Mouse (Mus musculus) right cerebral cortex, adult 18-20 months (tissue): ENCODE results near the gene Cdk2ap2.
"Not testable (repeated sequence)": the region's sequence is repeated elsewhere in the genome, so short reads cannot be mapped to it uniquely, and the experiment has no call there.

Source experiments
- DNase-seq: peaks from one replicate; pipeline ENCODE4 v3.0.0; 2022; ENCODE audit warnings: mixed read lengths

Gene Cdk2ap2

DNA sequence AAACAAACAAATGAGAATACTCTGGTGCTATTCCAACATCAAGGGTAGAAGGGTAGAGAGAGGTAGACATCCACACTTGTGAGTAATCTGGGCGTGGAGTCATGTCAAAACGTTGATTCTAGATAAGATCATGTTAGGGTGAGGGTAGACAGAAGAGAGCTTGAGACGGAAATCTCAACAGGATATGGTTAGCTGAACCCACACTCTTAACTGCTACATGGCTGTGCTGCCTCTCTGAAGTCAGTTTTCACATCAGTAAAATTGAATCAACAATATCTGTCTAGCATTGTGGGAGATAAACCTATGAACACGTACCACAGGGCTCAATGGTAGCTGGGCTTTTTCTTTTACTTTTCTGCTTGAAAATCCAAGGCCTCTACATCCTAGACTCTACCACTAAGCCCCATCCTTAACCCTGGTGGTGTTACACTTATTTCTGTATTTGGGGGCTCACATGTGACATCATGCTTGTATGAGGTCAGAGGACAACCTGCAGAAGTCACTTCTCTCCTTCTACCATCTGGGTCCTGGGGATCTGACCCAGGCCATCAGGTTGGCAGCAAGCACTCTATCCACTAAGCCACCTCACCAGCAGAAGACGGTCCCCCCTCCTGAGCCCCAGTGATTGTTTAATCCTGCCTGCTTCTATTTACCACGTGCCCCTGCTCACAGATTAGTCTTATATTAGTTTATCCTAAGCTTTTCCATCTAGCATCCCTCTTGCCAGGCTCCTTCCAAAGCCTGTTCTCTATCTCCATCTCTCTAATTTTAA is 22.9 kb downstream of the Cdk2ap2 start:
- no peak for DNase-seq

GRCm38 (mm10) chr19:4120496-4120895 is 23.5 kb downstream of the Cdk2ap2 start:
- no peak for DNase-seq

- peak; percentile 98 for DNase-seq
Observed at GRCm38 (mm10) chr19:4121097-4121805, 24.3 kb downstream of the Cdk2ap2 start.

- not testable (repeated sequence) for DNase-seq
Observed at GRCm38 (mm10) chr19:4121896-4122295, 24.9 kb downstream of the Cdk2ap2 start.

GRCm38 (mm10) chr19:4122411-4123370 is 25.7 kb downstream of the Cdk2ap2 start:
- no peak for DNase-seq

DNA sequence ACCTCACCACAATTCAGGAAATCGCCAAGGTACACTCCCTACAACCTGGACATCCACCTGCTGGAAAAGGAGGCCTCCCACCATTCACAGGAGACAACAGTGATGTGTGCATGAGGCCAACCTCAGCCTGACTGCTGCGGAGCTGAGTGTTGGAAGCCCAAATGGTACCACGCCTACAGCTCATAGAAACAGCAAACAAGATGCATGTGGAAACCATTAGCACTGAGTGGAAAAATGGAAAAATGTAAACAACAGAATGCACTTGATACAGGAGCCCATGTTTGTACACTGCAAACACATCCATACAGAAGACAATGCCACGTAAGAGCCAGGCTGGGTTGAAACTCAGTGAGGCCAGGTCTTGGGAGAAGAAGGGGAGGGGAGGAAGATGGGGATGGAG is 27.4 kb downstream of the Cdk2ap2 start:
- DNase-seq: no peak

GRCm38 (mm10) chr19:4125268-4125667 is 28.3 kb downstream of the Cdk2ap2 start:
- DNase-seq: not testable (repeated sequence)

DNA sequence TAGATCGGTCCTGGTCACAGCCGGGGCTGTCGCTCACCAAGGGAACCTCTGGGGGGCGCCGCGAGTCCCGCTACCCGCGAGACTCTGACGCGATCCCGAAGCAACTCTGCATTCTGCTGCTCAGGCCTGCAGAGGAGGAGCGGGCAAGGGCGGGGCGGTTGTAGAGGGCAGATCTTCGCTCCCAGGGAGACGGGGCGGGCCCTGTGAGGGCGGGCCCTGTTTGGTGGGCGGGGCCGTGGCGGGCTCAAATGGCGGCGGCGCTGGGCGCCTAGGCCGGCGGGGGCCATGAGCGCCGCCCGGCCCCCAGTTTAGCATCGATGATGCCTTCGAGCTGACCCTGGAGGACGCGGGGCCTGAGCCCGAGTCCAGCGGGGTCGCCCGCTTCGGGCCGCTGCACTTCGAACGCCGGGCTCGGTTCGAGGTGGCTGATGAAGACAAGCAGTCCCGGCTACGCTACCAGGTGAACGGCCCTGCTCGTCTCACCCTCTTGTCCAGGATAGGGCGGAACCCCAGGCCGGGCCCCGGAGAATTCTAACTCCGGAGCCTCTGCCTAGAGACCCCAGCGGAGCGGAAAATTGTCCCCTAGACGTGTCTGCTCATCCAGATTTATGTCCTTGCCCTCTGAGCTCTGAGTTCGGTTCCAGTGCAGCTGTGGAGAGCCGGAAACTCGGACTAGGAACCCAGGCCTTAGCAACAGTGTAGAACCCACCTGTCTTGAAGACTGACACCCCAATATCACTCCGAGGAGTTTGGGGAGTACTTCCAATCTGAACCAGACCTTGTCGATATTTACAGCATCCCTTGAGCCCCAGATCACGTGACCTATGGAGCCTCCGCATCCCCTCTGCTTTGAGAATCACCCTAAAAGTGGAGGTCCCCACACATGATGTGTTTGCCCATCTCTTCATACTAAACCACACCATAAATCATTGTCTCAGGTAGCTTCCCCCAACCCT is 29.0 kb downstream of the Cdk2ap2 start, which contains the start of gene Aip:
TSS of gene Aip (minus strand) at position 118 of the 956 bp plus-strand sequence.
- peak; percentile 99 for DNase-seq

GRCm38 (mm10) chr19:4126759-4127495 is 29.9 kb downstream of the Cdk2ap2 start:
- peak; percentile 36 for DNase-seq

DNA sequence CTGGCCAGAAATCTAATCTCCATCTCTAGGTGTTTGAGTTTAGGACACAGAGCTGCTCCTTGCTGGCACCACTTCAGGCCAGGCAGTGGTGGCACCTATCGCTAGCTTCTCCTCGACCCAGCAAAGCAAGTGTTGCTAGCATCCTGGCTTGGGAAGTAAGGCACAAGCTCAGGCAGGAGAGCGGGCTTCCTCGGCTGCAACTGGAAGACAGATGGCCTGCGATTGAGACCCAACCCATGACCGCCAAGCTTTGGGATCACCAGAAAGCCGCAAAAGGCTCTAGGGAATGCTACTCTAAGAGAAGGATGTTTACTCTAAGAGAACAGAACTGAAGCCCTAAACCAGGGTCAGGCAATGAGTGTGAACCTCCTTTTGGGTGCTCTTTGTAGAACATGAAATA is 32.5 kb downstream of the Cdk2ap2 start:
- DNase-seq: no peak

- DNase-seq: no peak
Observed at GRCm38 (mm10) chr19:4130106-4130505, 33.1 kb downstream of the Cdk2ap2 start.

GRCm38 (mm10) chr19:4131075-4131474 is 34.1 kb downstream of the Cdk2ap2 start:
- no peak for DNase-seq

DNA sequence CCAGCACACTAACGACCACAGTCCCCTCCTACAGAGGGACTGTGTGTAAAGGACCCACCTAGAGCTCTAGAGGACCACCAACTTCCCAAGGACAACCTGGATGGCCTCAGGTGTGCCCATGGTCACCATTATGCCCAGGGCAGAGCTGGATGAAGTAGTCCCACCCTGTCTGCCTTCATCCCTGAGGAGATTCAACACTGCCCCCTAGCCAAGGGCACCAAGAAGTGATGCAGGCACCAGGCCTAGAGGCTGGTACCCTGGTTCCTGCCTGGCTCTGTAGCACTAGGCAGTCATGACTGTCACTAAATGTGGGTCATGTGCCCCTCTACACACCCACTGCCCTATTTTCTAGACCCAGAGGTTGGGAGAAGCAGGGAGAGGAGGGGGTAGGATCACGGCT is 34.8 kb downstream of the Cdk2ap2 start:
- DNase-seq: no peak

DNA sequence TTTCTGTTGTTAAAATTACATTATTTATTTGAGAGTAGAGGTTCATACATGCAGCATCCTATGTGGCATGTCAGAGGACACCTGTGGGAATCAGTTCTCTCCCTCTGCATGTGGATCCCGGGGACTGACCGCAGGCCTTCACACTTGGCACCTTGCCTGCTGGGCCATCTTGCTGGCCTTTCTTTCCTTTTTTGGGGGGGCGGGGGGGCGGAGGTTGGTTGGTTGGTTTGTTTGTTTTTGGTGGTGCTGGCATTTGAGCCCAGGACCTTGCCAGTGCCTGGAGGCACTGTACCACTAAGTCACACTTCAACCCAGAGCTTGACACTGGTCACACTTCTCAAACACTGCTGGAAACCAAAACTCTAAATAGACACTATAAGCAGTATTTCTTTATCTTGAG is 37.4 kb downstream of the Cdk2ap2 start:
- DNase-seq: no peak

- DNase-seq: not testable (repeated sequence)
Observed at GRCm38 (mm10) chr19:4135229-4135962, 38.4 kb downstream of the Cdk2ap2 start.

DNA sequence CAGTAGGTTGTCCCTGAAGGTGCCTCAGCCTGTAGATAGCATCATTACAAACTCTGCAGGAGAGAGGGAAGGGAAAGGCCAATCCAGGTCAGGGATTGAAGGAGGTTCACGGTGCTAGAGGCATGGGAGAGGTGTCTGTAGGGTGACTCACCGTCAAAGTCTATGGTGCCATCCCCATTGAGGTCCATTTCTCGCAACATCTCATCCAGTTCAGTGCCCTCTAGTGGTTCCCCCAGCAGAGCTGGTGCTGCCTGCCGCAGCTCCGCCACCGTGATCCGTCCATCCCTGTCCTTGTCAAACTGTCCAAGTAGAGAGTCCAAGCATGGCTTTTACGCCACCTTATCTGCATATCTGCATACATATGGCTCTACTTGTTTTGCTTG is 39.0 kb downstream of the Cdk2ap2 start:
- not testable (repeated sequence) for DNase-seq

GRCm38 (mm10) chr19:4136463-4136862 is 39.5 kb downstream of the Cdk2ap2 start:
- no peak for DNase-seq

DNA sequence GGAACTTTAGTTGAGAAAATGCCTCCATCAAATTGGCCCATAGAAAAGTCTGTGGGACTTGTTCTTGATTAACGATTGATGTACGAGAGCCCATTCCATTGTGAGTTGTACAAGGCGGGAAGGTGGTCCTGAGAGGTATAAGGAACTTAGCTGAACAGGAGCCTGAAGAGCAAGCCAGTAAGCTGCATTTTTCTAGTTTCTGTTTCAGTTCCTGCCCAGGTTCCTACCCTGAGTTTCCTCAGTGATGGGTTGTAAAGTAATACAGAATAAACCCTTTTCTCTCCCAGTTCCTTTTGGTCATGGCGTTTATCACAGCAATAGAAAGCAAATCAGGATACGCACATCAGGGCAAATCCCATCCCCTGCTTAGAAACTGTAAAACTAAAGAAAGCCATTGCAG is 40.9 kb downstream of the Cdk2ap2 start:
- DNase-seq: no peak

GRCm38 (mm10) chr19:4139446-4139845 is 42.5 kb downstream of the Cdk2ap2 start, which contains the start of gene Gpr152:
Gene Gpr152 (plus strand): TSS chr19:4139787.
- no peak for DNase-seq

- no peak for DNase-seq
Observed at GRCm38 (mm10) chr19:4140147-4140546, 43.2 kb downstream of the Cdk2ap2 start.
